In the genomic region with DNA sequence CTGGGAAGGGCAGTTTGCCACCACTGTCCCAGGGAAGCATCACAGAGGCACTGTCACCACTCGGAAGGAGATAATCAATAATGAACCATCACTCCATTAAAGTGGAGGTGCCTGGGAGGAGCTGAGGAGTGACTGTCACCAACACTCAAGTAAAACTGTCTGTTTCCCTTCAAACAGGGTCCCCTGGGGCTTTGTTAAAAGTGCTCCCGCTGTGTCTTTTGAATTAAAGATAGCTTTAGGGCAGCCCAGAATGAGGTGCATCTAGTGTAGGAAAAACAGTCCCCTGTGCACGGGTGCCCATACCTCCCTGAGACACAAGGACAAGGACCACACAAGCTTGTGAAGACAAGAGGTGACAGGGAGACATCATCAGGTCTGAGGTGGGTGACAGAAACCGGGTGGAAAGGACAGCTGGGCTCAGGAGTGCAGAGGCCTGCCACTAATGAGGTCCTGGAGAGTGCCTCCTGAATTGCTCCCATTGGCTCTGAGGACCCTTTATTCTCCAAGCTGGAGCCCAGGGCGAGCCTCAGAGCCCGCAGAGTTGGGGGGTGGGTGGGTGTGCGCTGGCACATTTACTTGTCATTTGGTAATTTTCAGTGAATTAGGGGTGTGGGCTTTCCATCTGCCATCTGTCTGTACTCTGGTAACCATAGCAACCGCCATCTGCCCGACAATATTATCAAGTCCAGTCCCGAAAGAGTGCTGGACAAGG, we compare ENCODE assay signal across 13 mouse cellular contexts. TPM values are rescaled to one million over a fixed set of nuclear protein-coding genes. Genes with fewer than 3 reads are reported as not detected.
DNase-seq lines count a peak whose midpoint lies in the region; ATAC-seq and TF ChIP-seq lines count a peak whose summit lies in the region.
"Had no signal": no experiment of that assay in that cellular context is flagged by ENCODE, and none has a peak within 500 bp of the region (broad histone marks: within the 10 kb centered on the region; RNA-seq: fewer than 3 reads in every experiment).

No protein-coding gene starts in this region.

- peaks cover 5% of the 10 kb centered on the region; the same call in 1 of the 2 replicates for H3K36me3 ChIP-seq in forebrain, embryonic 16.5 days (ENCODE audit: control insufficient read depth, insufficient read depth)
- H3K36me3 ChIP-seq in midbrain, embryonic 11.5 days (ENCODE audit: control insufficient read depth, insufficient read depth, low read length): no peaks in the 10 kb centered on the region
- no peaks in the 10 kb centered on the region for H3K36me3 ChIP-seq in thymus, adult 2 months (ENCODE audit: control insufficient read depth, insufficient read depth, low read length)
- H3K36me3 ChIP-seq: intestine, embryonic 15.5 days had no signal

- 1% methylated on average over 10 of the region's 10 CpGs for WGBS in forebrain, embryonic 16.5 days
- WGBS in midbrain, embryonic 11.5 days: 3% methylated on average over 10 of the region's 10 CpGs
- WGBS in thymus, adult 2 months: 17% methylated on average over 10 of the region's 10 CpGs

- peak; percentile 58 for ATAC-seq in forebrain, embryonic 16.5 days
- ATAC-seq in midbrain, embryonic 11.5 days (ENCODE audit: low FRiP score): peak; percentile 58
- ATAC-seq: intestine, embryonic 15.5 days had no signal

- H3K9ac ChIP-seq in forebrain, embryonic 16.5 days (replicated peaks; ENCODE audit: low read depth, low read length): peak overlapping the region; percentile 94
- H3K9ac ChIP-seq in midbrain, embryonic 11.5 days (ENCODE audit: low read length): peak overlapping the region; percentile 56
- H3K9ac ChIP-seq: intestine, embryonic 15.5 days had no signal

- no peak for TF ChIP-seq POLR2A in thymus, adult 2 months (IDR thresholded peaks at IDR 0.05; ENCODE audit: control insufficient read depth, extremely low read depth, insufficient read depth, low read length, poor library complexity)

- no peak for TF ChIP-seq CTCF in thymus, adult 2 months (IDR thresholded peaks at IDR 0.05; ENCODE audit: borderline replicate concordance, control insufficient read depth, extremely low read depth, insufficient read depth, low read length, poor library complexity)

- H3K27me3 ChIP-seq in forebrain, embryonic 16.5 days (replicated peaks; ENCODE audit: control insufficient read depth, insufficient read depth, low read length): no peaks in the 10 kb centered on the region
- peaks cover 48% of the 10 kb centered on the region for H3K27me3 ChIP-seq in midbrain, embryonic 11.5 days (ENCODE audit: control insufficient read depth, insufficient read depth, low read length)
- peaks cover 14% of the 10 kb centered on the region; the same call in 1 of the 2 replicates for H3K27me3 ChIP-seq in thymus, adult 2 months (ENCODE audit: control insufficient read depth, insufficient read depth, low read length)

- H3K4me3 ChIP-seq in forebrain, embryonic 16.5 days (replicated peaks; ENCODE audit: low read length): peak overlapping the region; percentile 75
- peak overlapping the region; percentile 53 for H3K4me3 ChIP-seq in midbrain, embryonic 11.5 days (ENCODE audit: low read depth, low read length)
- H3K4me3 ChIP-seq in thymus, adult 2 months (ENCODE audit: control insufficient read depth, insufficient read depth, low read length): no peak overlapping the region
- H3K4me3 ChIP-seq: intestine, embryonic 15.5 days had no signal

- no peaks in the 10 kb centered on the region for H3K9me3 ChIP-seq in forebrain, embryonic 16.5 days (ENCODE audit: control insufficient read depth, low read length)
- H3K9me3 ChIP-seq in midbrain, embryonic 11.5 days (ENCODE audit: control insufficient read depth, low read length): no peaks in the 10 kb centered on the region
- H3K9me3 ChIP-seq: intestine, embryonic 15.5 days had no signal

- H3K4me1 ChIP-seq in forebrain, embryonic 16.5 days (replicated peaks; ENCODE audit: control insufficient read depth, insufficient read depth, low read length): peaks cover 59% of the 10 kb centered on the region
- H3K4me1 ChIP-seq in midbrain, embryonic 11.5 days (ENCODE audit: control insufficient read depth, insufficient read depth, low read length): peaks cover 40% of the 10 kb centered on the region
- peaks cover 10% of the 10 kb centered on the region; the same call in 1 of the 2 replicates for H3K4me1 ChIP-seq in thymus, adult 2 months (replicated peaks; ENCODE audit: control insufficient read depth, insufficient read depth, low read length)

- DNase-seq in layer of hippocampus, postnatal 14 days (ENCODE audit: low spot score in 2 of 2): peak; percentile 19 to 74
- no peak for DNase-seq in layer of hippocampus, adult 9-11 months
- DNase-seq in midbrain, embryonic 11.5 days (ENCODE audit: low spot score, missing footprints): peak; percentile 95
- peak; percentile 75 for DNase-seq in retina, embryonic 14.5 days (ENCODE audit: low spot score)
- no peak for DNase-seq in thymus, adult 2 months
- no peak for DNase-seq in layer of hippocampus, postnatal 25 days (ENCODE audit: extremely low spot score in 1 of 2, low spot score in 1 of 2)
- DNase-seq in cerebellum, postnatal 25 days: no peak
- DNase-seq: gastrocnemius, postnatal 10 days; liver had no signal

- peak overlapping the region; percentile 63 for H3K4me2 ChIP-seq in forebrain, embryonic 16.5 days (ENCODE audit: low read length)
- H3K4me2 ChIP-seq in midbrain, embryonic 11.5 days: peak overlapping the region; percentile 56
- H3K4me2 ChIP-seq: intestine, embryonic 15.5 days had no signal

- H3K27ac ChIP-seq in forebrain, embryonic 16.5 days (ENCODE audit: low read length): peak overlapping the region; percentile 98
- peak overlapping the region; percentile 76 for H3K27ac ChIP-seq in midbrain, embryonic 11.5 days (ENCODE audit: low read depth, low read length)
- no peak overlapping the region for H3K27ac ChIP-seq in thymus, adult 2 months (ENCODE audit: control insufficient read depth, insufficient read depth, low read length)
- H3K27ac ChIP-seq: intestine, embryonic 15.5 days had no signal

RNA-seq across cellular contexts. Expression of a gene that starts 2.5 kb away (rescaled TPM):
- 10 to 100 TPM; 37.1 to 43.7 TPM for total RNA-seq in layer of hippocampus, postnatal 14 days (2021)
- 94.2 and 109 TPM in 2 replicates for polyA plus RNA-seq in forebrain, embryonic 16.5 days (2015; fragmentation: Nextera tagmentation; extraction: Ambion mirVana)
- 55.9 and 57.5 TPM in 2 replicates for polyA plus RNA-seq in midbrain, embryonic 11.5 days (2014; fragmentation: Nextera tagmentation; extraction: Ambion mirVana)
- polyA plus RNA-seq in thymus, adult 2 months (2012; rRNA removed): 0.15 and 0.27 TPM in 2 replicates
- 10 to 100 TPM; 12.5 to 14.5 TPM for total RNA-seq in layer of hippocampus, postnatal 25 days (2021)
- total RNA-seq: neutrophil, adult 5-6 weeks had no signal

RNA-seq across cellular contexts. Expression of a gene that starts 24.3 kb away (rescaled TPM):
- not detected for total RNA-seq in layer of hippocampus, postnatal 14 days (2021)
- 1.6 TPM in 2 replicates for polyA plus RNA-seq in forebrain, embryonic 16.5 days (2015; fragmentation: Nextera tagmentation; extraction: Ambion mirVana)
- 0.11 and 0.59 TPM in 2 replicates for polyA plus RNA-seq in midbrain, embryonic 11.5 days (2014; fragmentation: Nextera tagmentation; extraction: Ambion mirVana)
- 1.3 and 1.7 TPM in 2 replicates for polyA plus RNA-seq in thymus, adult 2 months (2012; rRNA removed)
- not detected for total RNA-seq in layer of hippocampus, postnatal 25 days (2021)
- total RNA-seq: layer of hippocampus, adult 18-20 months; neutrophil, adult 5-6 weeks had no signal

RNA-seq across cellular contexts. Expression of a gene that starts 25.4 kb away (rescaled TPM):
- 10 to 100 TPM; 11.0 to 16.0 TPM for total RNA-seq in layer of hippocampus, postnatal 14 days (2021)
- polyA plus RNA-seq in forebrain, embryonic 16.5 days (2015; fragmentation: Nextera tagmentation; extraction: Ambion mirVana): 30.9 and 31.8 TPM in 2 replicates
- 3.1 TPM in 2 replicates for polyA plus RNA-seq in midbrain, embryonic 11.5 days (2014; fragmentation: Nextera tagmentation; extraction: Ambion mirVana)
- polyA plus RNA-seq in thymus, adult 2 months (2012; rRNA removed): 9.6 and 11.1 TPM in 2 replicates
- 1 to 10 TPM; 9.2 to 9.9 TPM for total RNA-seq in layer of hippocampus, postnatal 25 days (2021)

Comparison
In these comparisons a context has a peak if more than half of its experiments do, and no peak if none do; other contexts are left out.
1. DNase-seq: peak in layer of hippocampus, postnatal 14 days (2 of 2), midbrain, embryonic 11.5 days (single experiment) and retina, embryonic 14.5 days (single experiment); none in layer of hippocampus, adult 9-11 months (single experiment), thymus, adult 2 months (single experiment), layer of hippocampus, postnatal 25 days (0 of 2) and cerebellum, postnatal 25 days (0 of 2).
2. RNA of a gene that starts 2.5 kb away (polyA plus RNA-seq): 94.2 to 109 TPM in forebrain, embryonic 16.5 days and 55.9 to 57.5 TPM in midbrain, embryonic 11.5 days; 0.15 to 0.27 TPM in thymus, adult 2 months; every median in the first group is over 10 times any median in the second.